Mouse (Mus musculus): Measurements from ENCODE around the gene Gm14632. TPM values are rescaled to one million over a fixed set of nuclear protein-coding genes. Genes with fewer than 3 reads are reported as not detected.
"Not testable (repeated sequence)": the region's sequence is repeated elsewhere in the genome, so short reads cannot be mapped to it uniquely, and the experiment has no call there.

Gm14632 gene
- total RNA-seq (2022): not detected

GRCm38 (mm10) chrX:30329472-30329871 lies at the start of gene Gm14632:
Gene Gm14632 (plus strand): TSS chrX:30329772.
- not testable (repeated sequence) for DNase-seq (ENCODE audit: low spot score in 2 of 2)
